Mouse (Mus musculus) brain, embryonic 14.5 days (tissue): ENCODE measurements around the gene Cyp4v3.

Source experiments
- CTCF ChIP-seq: fragments of 200-500 bp; IDR thresholded peaks from 2 replicates; pipeline ENCODE4 v1.5.1; 2012; ENCODE audit warnings: inconsistent platforms, mild to moderate bottlenecking, moderate library complexity, borderline replicate concordance; ENCODE audit not compliant: insufficient read depth, insufficient read length; ENCODE audit errors: extremely low read depth
- POLR2A ChIP-seq: fragments of 200-500 bp; IDR thresholded peaks from 2 replicates; pipeline ENCODE4 v1.6.1; 2012; ENCODE audit warnings: mild to moderate bottlenecking, inconsistent platforms, borderline replicate concordance; ENCODE audit not compliant: poor library complexity, insufficient read depth, insufficient read length, severe bottlenecking; ENCODE audit errors: extremely low read depth

- TF ChIP-seq CTCF = no peak
- no peak for TF ChIP-seq POLR2A
These were observed 48.3 kb upstream of the Cyp4v3 start for GRCm38 (mm10) chr8:45381075-45381962.
